Mouse (Mus musculus): ENCODE data around the gene Gm10337. TPM values are rescaled to one million over a fixed set of nuclear protein-coding genes. Genes with fewer than 3 reads are reported as not detected.

Gm10337 gene
- not detected in 2 replicates for polyA plus RNA-seq (2012; rRNA removed)

- Histone ChIP-seq H3K27me3 (ENCODE audit: control insufficient read depth, insufficient read depth, low read length) (no peaks in the 10 kb centered on the region), H3K4me3 (ENCODE audit: extremely low read depth, insufficient read depth, insufficient read length) (no peak within 1 kb of the TSS), H3K27ac (ENCODE audit: insufficient read depth, low read length) (no peak within 1 kb of the TSS), H3K36me3 (ENCODE audit: control insufficient read depth, insufficient read depth, low read length) (peaks cover 40% of the 10 kb centered on the region), H3K4me1 (ENCODE audit: control insufficient read depth, insufficient read depth, insufficient read length) (no peaks in the 10 kb centered on the region)
- 97% methylated on average over 1 of the region's 1 CpGs for WGBS
- no peak for DNase-seq (ENCODE audit: low read depth in 1 of 2, low spot score in 2 of 2)
- TF ChIP-seq POLR2A (IDR thresholded peaks at IDR 0.05; ENCODE audit: low read depth, low read length) = no peak
- TF ChIP-seq CTCF (IDR thresholded peaks at IDR 0.05; ENCODE audit: extremely low read depth, insufficient read depth, insufficient read length, insufficient replicate concordance) = no peak
These were observed at the start of gene Gm10337 for GRCm38 (mm10) chr15:102503447-102503846. Gm10337 (plus strand) TSS chr15:102503722.

DNA sequence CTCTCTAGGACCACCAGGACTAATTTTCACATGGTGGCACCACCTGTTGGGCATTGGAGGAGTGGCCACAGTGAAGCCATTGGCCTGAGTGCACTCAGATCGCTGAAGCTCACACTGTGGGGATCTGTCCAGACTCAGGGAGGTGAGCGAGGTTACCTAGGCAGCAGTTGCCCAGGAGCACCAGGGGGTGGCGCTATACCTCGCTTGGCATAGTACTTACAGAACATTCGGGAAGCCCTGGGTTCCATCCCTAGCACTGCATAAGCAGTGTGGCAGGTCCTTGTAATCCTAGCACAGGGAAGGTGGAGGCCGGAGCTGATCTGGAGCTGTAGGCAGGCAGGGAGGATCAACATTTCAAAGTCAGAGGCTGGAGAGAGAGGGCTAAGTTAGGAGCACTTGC lies 47.5 kb upstream of the Gm10337 start:
- no peak overlapping the region for H3K27ac ChIP-seq (ENCODE audit: insufficient read depth, low read length)
- WGBS = 67% methylated on average over 6 of the region's 6 CpGs
- no peak for DNase-seq (ENCODE audit: low read depth in 1 of 2, low spot score in 2 of 2)
- H3K27me3 ChIP-seq (ENCODE audit: control insufficient read depth, insufficient read depth, low read length) = no peaks in the 10 kb centered on the region
- no peak overlapping the region for H3K4me3 ChIP-seq (ENCODE audit: extremely low read depth, insufficient read depth, insufficient read length)
- TF ChIP-seq POLR2A (IDR thresholded peaks at IDR 0.05; ENCODE audit: low read depth, low read length) = no peak
- TF ChIP-seq CTCF (IDR thresholded peaks at IDR 0.05; ENCODE audit: extremely low read depth, insufficient read depth, insufficient read length, insufficient replicate concordance) = peak; percentile 20; the same call in 1 of the 2 replicates
- H3K36me3 ChIP-seq (ENCODE audit: control insufficient read depth, insufficient read depth, low read length) = no peaks in the 10 kb centered on the region
- peaks cover 10% of the 10 kb centered on the region for H3K4me1 ChIP-seq (ENCODE audit: control insufficient read depth, insufficient read depth, insufficient read length)

- Histone ChIP-seq H3K4me1 (ENCODE audit: control insufficient read depth, insufficient read depth, insufficient read length) (peaks cover 10% of the 10 kb centered on the region), H3K27ac (ENCODE audit: insufficient read depth, low read length) (peak overlapping the region; percentile 82), H3K36me3 (ENCODE audit: control insufficient read depth, insufficient read depth, low read length) (peaks cover 9% of the 10 kb centered on the region), H3K27me3 (ENCODE audit: control insufficient read depth, insufficient read depth, low read length) (no peaks in the 10 kb centered on the region), H3K4me3 (ENCODE audit: extremely low read depth, insufficient read depth, insufficient read length) (peak overlapping the region; percentile 27; the same call in 1 of the 2 replicates)
- TF ChIP-seq CTCF (IDR thresholded peaks at IDR 0.05; ENCODE audit: extremely low read depth, insufficient read depth, insufficient read length, insufficient replicate concordance) = no peak
- no peak for TF ChIP-seq POLR2A (IDR thresholded peaks at IDR 0.05; ENCODE audit: low read depth, low read length)
- WGBS = 28% methylated on average over 5 of the region's 5 CpGs
- peak in 1 of 2 experiments; percentile 38 for DNase-seq (ENCODE audit: low read depth in 1 of 2, low spot score in 2 of 2)
These were observed 45.3 kb upstream of the Gm10337 start for GRCm38 (mm10) chr15:102458050-102458736.

DNA sequence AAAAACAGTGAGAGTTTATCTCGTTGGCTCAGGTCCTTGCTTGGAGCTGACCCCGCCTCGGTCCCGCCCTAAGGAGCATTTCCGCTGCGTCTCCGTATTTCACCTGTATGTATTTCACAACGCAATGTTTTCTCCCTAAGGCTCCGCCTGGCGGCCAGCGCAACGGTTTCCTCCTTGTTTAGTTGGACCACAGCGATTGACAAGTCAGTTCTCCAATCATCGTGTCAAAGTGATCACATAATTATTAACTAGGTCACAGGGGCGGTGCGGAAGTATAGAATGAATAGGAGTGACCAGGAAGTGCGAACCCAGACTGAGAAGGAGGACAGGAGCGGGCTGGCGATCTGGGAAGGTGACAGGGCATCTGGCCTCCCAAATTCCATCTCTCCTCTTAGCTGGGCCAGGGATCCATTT lies 44.6 kb upstream of the Gm10337 start, which contains the start of gene Prr13:
Prr13 (plus strand) TSS at position 125 of the 414 bp plus-strand sequence.
- Histone ChIP-seq H3K27ac (ENCODE audit: insufficient read depth, low read length) (peak within 1 kb of the TSS; percentile 82), H3K4me3 (ENCODE audit: extremely low read depth, insufficient read depth, insufficient read length) (peak within 1 kb of the TSS; percentile 68), H3K36me3 (ENCODE audit: control insufficient read depth, insufficient read depth, low read length) (peaks cover 11% of the 10 kb centered on the region), H3K27me3 (ENCODE audit: control insufficient read depth, insufficient read depth, low read length) (no peaks in the 10 kb centered on the region), H3K4me1 (ENCODE audit: control insufficient read depth, insufficient read depth, insufficient read length) (peaks cover 10% of the 10 kb centered on the region)
- 1% methylated on average over 19 of the region's 19 CpGs for WGBS
- DNase-seq (ENCODE audit: low read depth in 1 of 2, low spot score in 2 of 2) = peak; percentile 95 to 96
- TF ChIP-seq POLR2A (IDR thresholded peaks at IDR 0.05; ENCODE audit: low read depth, low read length) (peak; percentile 70), CTCF (IDR thresholded peaks at IDR 0.05; ENCODE audit: extremely low read depth, insufficient read depth, insufficient read length, insufficient replicate concordance) (peak; percentile 47; the same call in 1 of the 2 replicates)

DNA sequence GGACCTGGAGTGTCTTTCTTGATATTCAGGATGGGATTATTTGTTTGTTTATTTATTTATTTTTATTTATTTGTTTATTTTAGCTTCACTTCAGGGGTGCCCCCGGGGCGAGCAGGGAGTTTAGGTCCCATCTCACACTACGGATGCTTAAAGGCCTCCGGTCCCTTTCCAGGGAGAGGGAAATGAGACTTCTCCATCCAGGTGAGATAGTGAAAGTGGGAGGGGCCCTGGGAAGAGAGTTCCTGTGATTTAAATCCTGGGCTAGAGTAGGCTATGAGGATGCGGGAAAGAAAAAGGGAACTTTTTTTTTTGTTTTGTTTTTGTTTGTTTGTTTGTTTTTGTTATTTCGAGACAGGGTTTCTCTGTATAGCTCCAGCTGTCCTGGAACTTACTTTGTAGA lies 44.1 kb upstream of the Gm10337 start:
- Histone ChIP-seq H3K4me3 (ENCODE audit: extremely low read depth, insufficient read depth, insufficient read length) (peak overlapping the region; percentile 68), H3K27me3 (ENCODE audit: control insufficient read depth, insufficient read depth, low read length) (no peaks in the 10 kb centered on the region), H3K27ac (ENCODE audit: insufficient read depth, low read length) (peak overlapping the region; percentile 48; the same call in 1 of the 2 replicates), H3K36me3 (ENCODE audit: control insufficient read depth, insufficient read depth, low read length) (peaks cover 11% of the 10 kb centered on the region), H3K4me1 (ENCODE audit: control insufficient read depth, insufficient read depth, insufficient read length) (peaks cover 10% of the 10 kb centered on the region)
- TF ChIP-seq POLR2A (IDR thresholded peaks at IDR 0.05; ENCODE audit: low read depth, low read length) = no peak
- no peak for TF ChIP-seq CTCF (IDR thresholded peaks at IDR 0.05; ENCODE audit: extremely low read depth, insufficient read depth, insufficient read length, insufficient replicate concordance)
- 22% methylated on average over 6 of the region's 6 CpGs for WGBS
- no peak for DNase-seq (ENCODE audit: low read depth in 1 of 2, low spot score in 2 of 2)

DNA sequence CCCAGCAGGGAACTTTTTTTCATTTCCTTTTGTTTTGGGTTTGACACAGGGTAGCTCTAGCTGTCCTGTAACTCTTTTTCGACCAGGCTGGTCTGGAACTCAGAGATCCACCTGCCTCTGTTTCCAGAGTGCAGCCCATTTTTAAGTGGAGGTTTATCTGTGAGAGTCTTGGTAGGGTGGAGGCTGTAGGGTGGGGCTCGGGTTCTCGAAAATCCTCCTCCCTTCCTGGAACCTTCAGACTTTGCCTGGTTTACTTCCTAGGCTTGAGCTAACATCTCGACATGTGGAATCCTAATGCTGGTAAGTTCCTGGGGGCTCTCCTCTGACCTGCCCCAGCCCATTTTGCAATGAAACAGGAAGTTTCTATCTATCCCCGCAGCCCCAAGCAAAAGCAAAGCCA lies 43.7 kb upstream of the Gm10337 start:
- H3K4me1 ChIP-seq (ENCODE audit: control insufficient read depth, insufficient read depth, insufficient read length) = peaks cover 10% of the 10 kb centered on the region
- H3K27ac ChIP-seq (ENCODE audit: insufficient read depth, low read length) = no peak overlapping the region
- no peak for DNase-seq (ENCODE audit: low read depth in 1 of 2, low spot score in 2 of 2)
- H3K36me3 ChIP-seq (ENCODE audit: control insufficient read depth, insufficient read depth, low read length) = peaks cover 11% of the 10 kb centered on the region
- H3K4me3 ChIP-seq (ENCODE audit: extremely low read depth, insufficient read depth, insufficient read length) = peak overlapping the region; percentile 40
- WGBS = 8% methylated on average over 5 of the region's 5 CpGs
- TF ChIP-seq CTCF (IDR thresholded peaks at IDR 0.05; ENCODE audit: extremely low read depth, insufficient read depth, insufficient read length, insufficient replicate concordance) (no peak), POLR2A (IDR thresholded peaks at IDR 0.05; ENCODE audit: low read depth, low read length) (no peak)
- H3K27me3 ChIP-seq (ENCODE audit: control insufficient read depth, insufficient read depth, low read length) = no peaks in the 10 kb centered on the region

GRCm38 (mm10) chr15:102460409-102460808 lies 43.1 kb upstream of the Gm10337 start:
- H3K27me3 ChIP-seq (ENCODE audit: control insufficient read depth, insufficient read depth, low read length) = no peaks in the 10 kb centered on the region
- H3K27ac ChIP-seq (ENCODE audit: insufficient read depth, low read length) = 0 out of 2 replicates have a peak overlapping the region, but pooled peaks have one; percentile 9
- no peak for DNase-seq (ENCODE audit: low read depth in 1 of 2, low spot score in 2 of 2)
- 53% methylated on average over 12 of the region's 12 CpGs for WGBS
- H3K4me1 ChIP-seq (ENCODE audit: control insufficient read depth, insufficient read depth, insufficient read length) = peaks cover 10% of the 10 kb centered on the region
- no peak for TF ChIP-seq CTCF (IDR thresholded peaks at IDR 0.05; ENCODE audit: extremely low read depth, insufficient read depth, insufficient read length, insufficient replicate concordance)
- TF ChIP-seq POLR2A (IDR thresholded peaks at IDR 0.05; ENCODE audit: low read depth, low read length) = no peak
- peaks cover 11% of the 10 kb centered on the region for H3K36me3 ChIP-seq (ENCODE audit: control insufficient read depth, insufficient read depth, low read length)
- H3K4me3 ChIP-seq (ENCODE audit: extremely low read depth, insufficient read depth, insufficient read length) = peak overlapping the region; percentile 10; the same call in 1 of the 2 replicates
